Mouse (Mus musculus): ENCODE results near the gene Cobll1. TPM values are rescaled to one million over a fixed set of nuclear protein-coding genes. Genes with fewer than 3 reads are reported as not detected.

The Cobll1 gene
- polyA plus RNA-seq, 1 experiment from 2014 or later = 3.4 TPM

DNA sequence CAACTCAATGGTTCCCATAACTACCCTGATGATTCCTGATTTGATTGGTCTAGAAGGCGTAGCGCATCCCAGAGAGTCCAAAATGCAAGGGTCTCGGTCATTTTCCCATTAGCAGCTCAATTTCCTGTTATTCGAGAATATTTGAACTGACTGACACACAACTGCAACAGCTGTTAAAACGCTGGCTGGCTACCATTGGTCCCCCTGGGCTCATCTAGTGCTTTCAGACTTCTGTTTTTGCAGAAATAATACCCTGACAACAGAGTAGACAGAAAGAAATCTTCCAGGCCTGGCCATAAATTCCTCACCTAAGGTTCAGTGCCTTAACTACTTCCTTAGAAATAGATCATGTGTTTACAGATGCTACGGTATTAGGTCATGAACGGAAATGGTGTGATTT is 10.8 kb downstream of the Cobll1 start:
- Histone ChIP-seq H3K4me1 (no peaks in the 10 kb centered on the region), H3K27ac (no peak overlapping the region), H3K9me3 (no peaks in the 10 kb centered on the region), H3K9ac (no peak overlapping the region), H3K4me3 (no peak overlapping the region), H3K36me3 (replicated peaks) (no peaks in the 10 kb centered on the region), H3K4me2 (no peak overlapping the region), H3K27me3 (replicated peaks) (no peaks in the 10 kb centered on the region)
- WGBS = 87% methylated on average over 7 of the region's 7 CpGs
- no peak for ATAC-seq (replicated peaks)

DNA sequence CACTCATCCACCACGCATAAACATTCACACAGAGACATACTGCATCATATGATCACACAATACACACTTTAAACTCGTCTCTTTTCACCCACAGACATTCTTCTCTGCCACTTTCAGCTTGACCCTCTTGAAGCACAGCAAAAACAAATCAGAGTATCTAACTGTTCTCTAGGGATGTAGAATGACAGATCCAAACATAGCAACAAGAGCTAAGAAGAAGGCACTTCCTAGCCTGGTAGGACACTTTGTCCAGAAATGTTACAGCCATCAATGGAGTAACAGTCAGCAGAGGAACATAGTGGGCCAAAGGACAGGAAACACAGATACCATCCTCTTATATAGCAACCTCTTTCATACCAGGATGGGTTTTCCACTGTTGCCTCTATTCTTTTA is 11.3 kb downstream of the Cobll1 start:
- ATAC-seq (replicated peaks) = no peak
- H3K4me2 ChIP-seq = no peak overlapping the region
- WGBS = 89% methylated on average over 2 of the region's 2 CpGs
- H3K9ac ChIP-seq = no peak overlapping the region
- no peak overlapping the region for H3K4me3 ChIP-seq
- no peaks in the 10 kb centered on the region for H3K9me3 ChIP-seq
- H3K27me3 ChIP-seq (replicated peaks) = no peaks in the 10 kb centered on the region
- no peaks in the 10 kb centered on the region for H3K4me1 ChIP-seq
- H3K36me3 ChIP-seq (replicated peaks) = no peaks in the 10 kb centered on the region
- no peak overlapping the region for H3K27ac ChIP-seq

DNA sequence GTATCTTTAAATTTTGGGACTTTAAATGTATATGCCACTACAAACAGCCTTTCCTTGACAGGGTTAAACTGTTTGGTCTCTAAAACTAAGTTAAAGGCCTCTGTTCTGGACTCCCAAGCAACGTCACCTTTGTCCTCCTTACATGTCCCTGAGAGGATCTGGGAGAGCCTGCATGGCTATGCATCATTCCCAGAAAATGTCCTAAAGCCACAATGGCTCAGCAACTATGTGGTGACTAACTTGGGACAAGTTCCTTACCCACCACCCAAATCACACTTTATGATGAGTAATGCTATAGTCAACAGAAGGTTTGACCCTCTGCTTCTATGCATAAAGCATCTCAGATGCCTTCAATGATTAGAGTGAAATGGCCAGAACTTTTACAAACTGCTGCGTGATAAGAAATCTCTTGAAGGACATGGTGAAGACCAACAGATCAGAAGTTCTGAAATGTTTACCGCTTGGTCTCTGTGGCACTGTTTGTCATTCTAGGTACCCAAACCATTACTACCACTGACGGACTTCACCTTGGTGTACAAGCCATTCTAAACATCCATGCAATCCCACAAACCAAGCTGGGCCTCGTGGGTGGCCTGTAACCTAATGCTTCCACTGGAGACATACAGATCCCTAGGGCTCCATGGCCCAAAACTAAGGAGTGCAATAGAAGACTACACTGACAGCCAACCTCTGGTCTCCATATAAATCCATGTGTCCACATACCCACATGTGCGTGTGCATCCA is 11.9 kb downstream of the Cobll1 start:
- no peak overlapping the region for H3K9ac ChIP-seq
- no peaks in the 10 kb centered on the region for H3K4me1 ChIP-seq
- no peaks in the 10 kb centered on the region for H3K36me3 ChIP-seq (replicated peaks)
- H3K9me3 ChIP-seq = no peaks in the 10 kb centered on the region
- H3K4me3 ChIP-seq = no peak overlapping the region
- H3K27ac ChIP-seq = no peak overlapping the region
- H3K27me3 ChIP-seq (replicated peaks) = no peaks in the 10 kb centered on the region
- H3K4me2 ChIP-seq = no peak overlapping the region
- no peak for ATAC-seq (replicated peaks)
- WGBS = 93% methylated on average over 6 of the region's 6 CpGs

DNA sequence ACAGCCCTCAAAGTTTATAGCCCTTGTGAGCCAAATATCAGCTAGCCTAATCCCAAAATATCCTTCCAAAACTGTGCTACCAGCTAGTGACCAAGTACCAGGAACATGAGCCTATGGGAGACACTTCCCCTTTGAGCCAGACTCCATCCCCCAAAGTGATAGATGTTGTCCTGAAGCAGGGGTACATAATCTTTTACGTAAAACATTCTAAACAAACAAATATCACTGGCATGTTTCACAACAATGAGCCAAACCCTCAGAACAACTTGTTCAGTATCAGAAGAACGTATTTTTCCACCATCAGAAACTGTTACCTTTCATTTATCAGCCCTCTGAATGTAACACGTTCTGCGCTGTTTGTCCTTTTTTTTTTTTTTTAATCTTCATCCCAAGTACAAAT is 12.7 kb downstream of the Cobll1 start:
- ATAC-seq (replicated peaks) = no peak
- no peaks in the 10 kb centered on the region for H3K27me3 ChIP-seq (replicated peaks)
- 87% methylated on average over 4 of the region's 4 CpGs for WGBS
- H3K9me3 ChIP-seq = no peaks in the 10 kb centered on the region
- H3K4me2 ChIP-seq = no peak overlapping the region
- H3K4me3 ChIP-seq = no peak overlapping the region
- H3K36me3 ChIP-seq (replicated peaks) = no peaks in the 10 kb centered on the region
- no peak overlapping the region for H3K9ac ChIP-seq
- H3K4me1 ChIP-seq = no peaks in the 10 kb centered on the region
- no peak overlapping the region for H3K27ac ChIP-seq

DNA sequence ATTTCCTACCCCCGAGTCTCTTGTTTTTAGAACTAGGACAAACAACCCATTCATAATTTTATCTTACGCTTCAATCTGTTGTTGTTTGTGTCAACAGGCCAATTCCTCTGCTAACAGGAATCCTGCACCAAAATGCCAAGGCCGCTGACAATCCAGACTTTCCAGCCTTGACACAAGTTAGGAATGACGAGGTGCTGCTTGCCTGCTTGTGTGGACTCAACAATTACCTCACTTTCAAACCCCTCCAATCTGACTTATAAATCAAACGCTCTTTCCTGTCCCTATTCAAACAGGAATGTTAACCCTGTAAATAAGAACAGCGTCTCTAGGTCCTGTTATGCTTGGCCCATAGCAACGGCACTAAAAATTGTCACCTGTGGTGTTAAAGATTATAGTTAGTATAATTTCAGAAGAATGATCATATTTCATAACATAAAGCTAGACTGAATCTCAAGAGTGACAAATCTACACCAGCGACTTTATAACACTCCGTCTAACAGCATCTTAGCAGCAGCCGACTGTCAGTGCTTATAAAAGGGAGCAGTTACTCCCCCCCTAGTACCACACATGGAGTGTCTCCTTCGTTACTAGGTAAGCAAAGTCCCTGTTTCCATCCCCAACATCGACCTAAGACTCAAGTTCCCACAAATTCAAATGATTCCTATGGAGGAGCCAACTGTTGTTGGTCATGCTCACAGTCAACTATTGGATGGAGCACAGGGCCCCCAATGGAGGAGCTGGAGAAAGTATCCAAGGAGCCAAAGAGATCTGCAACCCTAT is 15.1 kb downstream of the Cobll1 start:
- WGBS = 84% methylated on average over 12 of the region's 12 CpGs
- no peak overlapping the region for H3K4me3 ChIP-seq
- no peak overlapping the region for H3K4me2 ChIP-seq
- no peak overlapping the region for H3K9ac ChIP-seq
- H3K9me3 ChIP-seq = no peaks in the 10 kb centered on the region
- H3K27ac ChIP-seq = no peak overlapping the region
- H3K4me1 ChIP-seq = no peaks in the 10 kb centered on the region
- ATAC-seq (replicated peaks) = no peak
- H3K27me3 ChIP-seq (replicated peaks) = no peaks in the 10 kb centered on the region
- H3K36me3 ChIP-seq (replicated peaks) = no peaks in the 10 kb centered on the region

DNA sequence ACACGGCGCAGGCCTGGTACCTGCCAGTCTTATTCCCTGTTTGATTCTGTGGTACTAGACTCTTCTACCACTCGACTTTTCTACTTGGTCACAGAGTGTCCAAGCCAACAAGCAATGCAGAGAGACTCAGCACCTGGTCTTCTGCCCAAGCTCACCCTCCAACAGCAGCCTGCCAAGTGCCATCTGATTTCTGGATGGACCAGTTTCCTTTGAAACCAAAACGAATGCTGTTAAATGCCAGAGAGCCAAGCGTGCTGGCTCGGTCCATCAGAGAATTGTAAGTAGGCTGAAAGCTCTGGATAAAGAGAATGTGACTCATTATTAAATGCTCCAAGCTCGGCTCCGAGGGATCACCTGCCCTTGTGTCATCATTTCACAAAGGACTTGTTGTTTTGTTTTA is 16.2 kb downstream of the Cobll1 start:
- H3K4me3 ChIP-seq = no peak overlapping the region
- WGBS = 75% methylated on average over 8 of the region's 8 CpGs
- no peaks in the 10 kb centered on the region for H3K27me3 ChIP-seq (replicated peaks)
- no peaks in the 10 kb centered on the region for H3K4me1 ChIP-seq
- no peak for ATAC-seq (replicated peaks)
- no peak overlapping the region for H3K9ac ChIP-seq
- no peak overlapping the region for H3K27ac ChIP-seq
- no peaks in the 10 kb centered on the region for H3K9me3 ChIP-seq
- no peak overlapping the region for H3K4me2 ChIP-seq
- H3K36me3 ChIP-seq (replicated peaks) = no peaks in the 10 kb centered on the region

DNA sequence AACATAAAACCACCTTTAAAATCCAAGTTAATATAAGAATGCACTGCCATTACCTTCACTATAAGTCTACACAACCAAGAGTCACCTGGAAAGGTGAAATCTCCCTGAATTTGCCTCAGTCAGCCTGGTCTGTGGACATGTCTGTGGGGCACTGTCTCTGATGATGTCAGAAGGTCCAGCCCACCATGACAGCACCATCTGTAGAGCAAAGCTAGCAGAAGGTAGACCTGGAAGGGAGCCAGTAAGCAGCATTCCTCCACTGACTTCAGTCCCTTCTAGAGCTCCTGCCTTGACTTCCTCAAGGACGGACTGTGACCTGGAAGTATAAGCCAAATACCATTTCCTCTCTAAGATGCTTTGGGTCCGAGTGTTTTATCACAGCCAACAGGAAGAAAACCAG is 17.6 kb downstream of the Cobll1 start:
- Histone ChIP-seq H3K36me3 (replicated peaks) (no peaks in the 10 kb centered on the region), H3K9ac (no peak overlapping the region), H3K27me3 (replicated peaks) (no peaks in the 10 kb centered on the region), H3K27ac (no peak overlapping the region), H3K4me3 (no peak overlapping the region), H3K4me1 (no peaks in the 10 kb centered on the region), H3K4me2 (no peak overlapping the region), H3K9me3 (no peaks in the 10 kb centered on the region)
- no peak for ATAC-seq (replicated peaks)
- WGBS = 89% methylated on average over 2 of the region's 2 CpGs

DNA sequence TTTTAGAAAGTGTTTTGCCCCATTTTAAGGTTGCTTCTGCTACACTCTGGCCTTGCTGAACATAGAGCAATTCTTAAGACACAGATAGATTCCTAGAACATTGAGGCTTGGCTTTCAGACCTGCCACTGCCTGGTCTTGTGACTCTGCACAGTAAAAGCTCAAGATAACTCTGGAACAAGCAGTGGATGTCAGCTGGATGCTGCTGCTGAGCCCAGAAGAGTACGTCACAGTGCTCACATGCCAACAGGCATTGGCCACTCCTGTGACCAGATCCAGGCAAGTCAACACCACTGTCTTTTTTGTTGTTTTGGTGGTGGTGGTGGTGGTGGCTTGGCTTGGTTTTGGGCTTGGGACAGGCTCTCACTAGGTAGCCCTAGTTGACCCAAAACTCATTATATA is 18.6 kb downstream of the Cobll1 start:
- Histone ChIP-seq H3K4me2 (no peak overlapping the region), H3K36me3 (replicated peaks) (no peaks in the 10 kb centered on the region), H3K9ac (no peak overlapping the region), H3K27me3 (replicated peaks) (no peaks in the 10 kb centered on the region), H3K4me1 (no peaks in the 10 kb centered on the region), H3K9me3 (no peaks in the 10 kb centered on the region), H3K4me3 (no peak overlapping the region), H3K27ac (no peak overlapping the region)
- 87% methylated on average over 1 of the region's 1 CpGs for WGBS
- ATAC-seq (replicated peaks) = no peak

DNA sequence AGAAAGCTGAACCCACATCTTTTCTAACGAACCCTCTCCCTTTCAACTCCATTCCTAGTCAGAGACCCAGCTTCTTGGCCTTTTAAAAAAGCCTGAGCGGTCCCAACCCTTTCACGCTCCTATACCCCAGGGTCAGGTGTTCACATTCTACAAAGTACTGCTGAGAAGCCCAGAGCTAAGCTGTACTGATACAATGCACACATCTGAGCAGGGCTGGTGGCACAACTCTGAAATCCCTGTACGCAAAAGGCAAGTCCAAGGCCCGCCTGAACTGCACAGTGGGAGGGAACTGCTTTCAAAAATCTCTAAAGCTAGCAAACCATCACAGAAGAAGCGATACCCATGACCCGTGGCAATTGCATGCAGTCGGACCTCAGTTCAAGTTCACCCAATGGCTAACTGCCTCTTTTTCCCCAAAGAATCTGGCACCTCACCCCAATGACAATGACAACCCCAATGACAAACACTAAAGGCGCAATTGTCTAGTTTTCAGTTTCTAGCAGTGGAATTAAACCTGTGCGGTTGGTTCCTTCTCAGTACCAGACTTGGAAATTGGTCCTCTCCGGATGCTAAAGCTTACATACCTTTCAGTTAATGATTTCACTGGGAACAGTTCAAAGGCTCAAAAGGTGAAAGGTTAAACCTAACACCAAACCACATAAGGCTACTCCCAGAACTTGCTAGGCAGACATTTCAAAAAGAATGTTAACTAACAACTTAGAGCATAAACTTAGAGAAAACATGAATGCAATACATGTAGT is 19.6 kb downstream of the Cobll1 start:
- no peak overlapping the region for H3K4me2 ChIP-seq
- no peaks in the 10 kb centered on the region for H3K27me3 ChIP-seq (replicated peaks)
- H3K9ac ChIP-seq = no peak overlapping the region
- no peaks in the 10 kb centered on the region for H3K9me3 ChIP-seq
- 79% methylated on average over 11 of the region's 11 CpGs for WGBS
- H3K4me1 ChIP-seq = no peaks in the 10 kb centered on the region
- ATAC-seq (replicated peaks) = no peak
- no peak overlapping the region for H3K4me3 ChIP-seq
- H3K36me3 ChIP-seq (replicated peaks) = no peaks in the 10 kb centered on the region
- H3K27ac ChIP-seq = no peak overlapping the region

DNA sequence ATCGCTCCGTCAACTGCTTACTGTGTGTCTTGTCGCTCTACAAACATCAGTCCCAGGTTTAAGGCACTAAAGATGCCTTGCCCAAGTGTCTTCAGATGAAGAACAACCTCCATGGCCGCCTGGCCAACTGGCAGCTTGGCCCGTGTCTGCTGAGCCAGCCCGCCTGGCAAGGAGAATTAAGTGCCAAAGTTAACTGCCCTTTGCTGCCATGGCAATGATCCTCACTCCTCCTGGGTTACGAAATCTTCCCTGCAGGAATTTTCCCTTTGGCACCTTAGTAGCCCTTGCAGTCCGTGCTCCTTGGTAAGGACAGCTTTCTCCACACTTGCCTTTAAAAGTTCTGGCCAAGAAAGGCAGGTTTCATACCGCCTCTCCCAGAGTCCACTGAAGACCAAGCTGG is 20.9 kb downstream of the Cobll1 start:
- 89% methylated on average over 9 of the region's 9 CpGs for WGBS
- ATAC-seq (replicated peaks) = no peak

DNA sequence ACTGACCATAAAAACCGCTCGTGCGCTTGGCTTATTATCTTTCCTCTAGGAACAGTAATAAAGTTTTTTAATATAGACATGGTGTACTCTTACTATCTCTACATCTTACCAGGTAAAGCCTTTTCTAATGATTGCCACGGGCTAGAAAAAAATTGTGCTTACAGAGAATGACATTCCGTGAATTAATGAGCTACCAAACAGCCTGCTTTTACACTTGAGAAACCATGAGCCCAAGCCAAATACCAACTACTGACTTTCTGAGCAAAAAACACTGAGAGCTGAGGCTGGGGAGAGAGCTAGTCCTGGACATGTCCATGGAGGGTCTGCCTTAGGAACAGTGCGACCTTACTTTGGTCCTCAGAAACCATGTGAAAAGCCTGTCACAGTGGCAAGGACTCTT is 21.5 kb downstream of the Cobll1 start:
- no peaks in the 10 kb centered on the region for H3K9me3 ChIP-seq
- no peaks in the 10 kb centered on the region for H3K27me3 ChIP-seq (replicated peaks)
- H3K4me3 ChIP-seq = no peak overlapping the region
- H3K36me3 ChIP-seq (replicated peaks) = no peaks in the 10 kb centered on the region
- 93% methylated on average over 6 of the region's 6 CpGs for WGBS
- no peak overlapping the region for H3K4me2 ChIP-seq
- no peak overlapping the region for H3K9ac ChIP-seq
- ATAC-seq (replicated peaks) = no peak
- H3K4me1 ChIP-seq = no peaks in the 10 kb centered on the region
- no peak overlapping the region for H3K27ac ChIP-seq

More for the DNA sequence above, 20.9 kb downstream of the Cobll1 start:
- H3K4me1 ChIP-seq = no peaks in the 10 kb centered on the region
- H3K9ac ChIP-seq = no peak overlapping the region
- H3K27ac ChIP-seq = no peak overlapping the region
- H3K9me3 ChIP-seq = no peaks in the 10 kb centered on the region
- H3K4me2 ChIP-seq = no peak overlapping the region
- no peaks in the 10 kb centered on the region for H3K27me3 ChIP-seq (replicated peaks)
- no peaks in the 10 kb centered on the region for H3K36me3 ChIP-seq (replicated peaks)
- no peak overlapping the region for H3K4me3 ChIP-seq

DNA sequence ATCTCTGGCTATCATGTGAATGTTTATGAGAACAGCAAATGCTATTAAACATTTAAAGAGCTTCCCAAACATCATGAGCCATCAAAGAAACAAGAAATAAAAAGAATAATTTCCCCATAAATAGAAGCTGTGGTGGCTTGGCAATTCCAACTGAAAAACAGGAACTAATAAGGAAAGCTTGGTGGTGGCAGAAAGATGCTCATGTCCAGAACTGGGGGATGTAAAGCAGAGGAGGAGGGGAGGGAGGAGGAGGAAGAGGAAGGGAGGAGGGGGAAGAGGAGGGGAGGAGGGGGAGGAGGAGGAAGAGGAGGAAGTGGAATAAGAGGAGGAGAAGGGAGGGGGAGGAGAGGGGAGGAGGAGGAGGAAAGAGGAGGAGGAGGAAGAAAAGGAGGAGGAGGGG is 23.0 kb downstream of the Cobll1 start:
- Histone ChIP-seq H3K27me3 (replicated peaks) (no peaks in the 10 kb centered on the region), H3K27ac (no peak overlapping the region), H3K4me1 (no peaks in the 10 kb centered on the region), H3K9ac (no peak overlapping the region), H3K4me3 (no peak overlapping the region), H3K4me2 (no peak overlapping the region), H3K9me3 (no peaks in the 10 kb centered on the region), H3K36me3 (replicated peaks) (no peaks in the 10 kb centered on the region)
- no peak for ATAC-seq (replicated peaks)
